Mouse (Mus musculus) urinary bladder, postnatal 36 days (tissue): ENCODE measurements around the gene Vmn2r83.

Experiments
- DNase-seq, 2 experiments: peaks; one replicate each; pipeline ENCODE4 v3.0.0; 2022; ENCODE audit warnings: low spot score in 2 of 2, mixed read lengths in 1 of 2

Gene Vmn2r83

GRCm38 (mm10) chr10:79537271-79537670 lies 68.7 kb downstream of the Vmn2r83 start:
- no peak for DNase-seq

- no peak for DNase-seq
These were observed 69.2 kb downstream of the Vmn2r83 start for GRCm38 (mm10) chr10:79537781-79538180.

GRCm38 (mm10) chr10:79538323-79538722 lies 69.8 kb downstream of the Vmn2r83 start:
- no peak for DNase-seq

GRCm38 (mm10) chr10:79538873-79539272 lies 70.3 kb downstream of the Vmn2r83 start:
- DNase-seq, result no peak

GRCm38 (mm10) chr10:79539701-79540495 lies 71.4 kb downstream of the Vmn2r83 start:
- no peak for DNase-seq

- no peak for DNase-seq
These were observed 72.2 kb downstream of the Vmn2r83 start for GRCm38 (mm10) chr10:79540746-79541145.

GRCm38 (mm10) chr10:79541522-79541921 lies 73.0 kb downstream of the Vmn2r83 start:
- no peak for DNase-seq

- no peak for DNase-seq
These were observed 73.6 kb downstream of the Vmn2r83 start for GRCm38 (mm10) chr10:79542171-79542570.
